Mouse (Mus musculus) gastrocnemius, adult 8-10 months (tissue): ENCODE results near the gene Serpinb8. TPM values are rescaled to one million over a fixed set of nuclear protein-coding genes. Genes with fewer than 3 reads are reported as not detected.

ENCODE experiments used
- DNase-seq, 2 experiments: peaks; one replicate each; pipeline ENCODE4 v3.0.0; 2022; ENCODE audit warnings: low spot score in 2 of 2
- total RNA-seq, 4 experiments: library from RNA; stranded (reverse); gene quantifications; 2 replicates each; pipeline ENCODE4 v1.2.4; 2022

Gene Serpinb8
- 1 to 10 TPM in 3 of 4 experiments, under 1 TPM in 1; 0.82 to 2.0 (median 1.3) TPM for total RNA-seq

DNA sequence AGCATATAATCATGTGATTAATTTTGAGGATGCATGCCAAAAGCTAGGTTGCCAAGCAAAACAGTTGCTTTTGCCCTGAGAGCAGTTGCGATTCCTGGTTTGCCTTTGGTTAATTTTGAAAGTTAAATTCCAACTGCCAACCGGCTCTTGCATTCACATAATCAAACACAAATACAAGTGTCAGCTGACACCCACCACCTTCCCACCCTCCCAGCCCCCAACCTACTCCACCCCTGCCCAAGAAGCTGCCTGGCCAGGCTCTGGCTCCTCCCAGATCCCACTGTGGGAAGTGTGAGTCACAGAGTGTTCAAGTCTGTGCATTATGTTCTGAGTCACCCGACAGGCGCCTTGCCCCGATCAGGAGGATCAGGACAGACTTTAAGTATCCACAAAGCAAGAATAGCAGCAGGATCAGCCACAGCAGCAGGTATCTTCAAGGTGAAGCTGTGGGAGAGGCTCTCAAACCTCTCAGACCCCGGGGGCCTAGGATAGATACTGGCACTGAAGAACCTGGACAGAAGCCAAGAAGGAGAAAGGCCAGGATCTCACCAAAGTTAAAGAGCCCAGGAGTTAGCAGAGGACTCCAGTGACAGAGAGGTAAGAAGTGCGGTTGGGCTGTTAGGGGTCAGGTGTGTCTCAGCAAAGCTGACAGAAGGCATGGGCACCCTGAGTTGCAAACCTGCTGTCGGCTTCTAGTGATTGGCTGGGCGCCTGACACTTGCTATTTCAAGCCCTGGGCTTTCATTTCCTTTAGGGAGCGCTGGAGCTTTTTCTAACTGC is at the start of gene Serpinb8:
TSS of gene Serpinb8 (plus strand) at position 316 of the 780 bp plus-strand sequence.
- DNase-seq, result peak; percentile 12 to 15

DNA sequence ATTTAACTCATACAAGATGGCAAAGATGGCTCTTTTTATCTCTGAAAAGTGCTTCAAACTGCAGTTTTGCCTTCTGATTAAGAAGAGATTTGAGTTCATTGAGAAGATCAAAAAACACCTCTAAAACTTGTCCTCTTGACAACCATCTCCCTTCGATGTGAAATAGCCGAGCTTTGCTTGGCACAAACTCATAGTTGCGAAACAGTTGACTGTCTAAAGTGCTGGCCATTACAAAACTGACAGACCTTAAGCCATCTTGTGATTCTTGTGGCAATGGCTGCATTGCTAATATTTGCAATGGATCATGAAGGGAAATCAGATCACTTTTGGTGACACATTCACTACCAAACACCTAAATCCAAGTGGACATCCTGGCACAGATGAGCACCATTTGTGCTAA is 30.3 kb upstream of the Serpinb8 start:
- DNase-seq, result no peak

- no peak for DNase-seq
Observed at GRCm38 (mm10) chr1:107562110-107562509, 27.7 kb upstream of the Serpinb8 start.

GRCm38 (mm10) chr1:107565644-107566043 is 24.2 kb upstream of the Serpinb8 start:
- no peak for DNase-seq

DNA sequence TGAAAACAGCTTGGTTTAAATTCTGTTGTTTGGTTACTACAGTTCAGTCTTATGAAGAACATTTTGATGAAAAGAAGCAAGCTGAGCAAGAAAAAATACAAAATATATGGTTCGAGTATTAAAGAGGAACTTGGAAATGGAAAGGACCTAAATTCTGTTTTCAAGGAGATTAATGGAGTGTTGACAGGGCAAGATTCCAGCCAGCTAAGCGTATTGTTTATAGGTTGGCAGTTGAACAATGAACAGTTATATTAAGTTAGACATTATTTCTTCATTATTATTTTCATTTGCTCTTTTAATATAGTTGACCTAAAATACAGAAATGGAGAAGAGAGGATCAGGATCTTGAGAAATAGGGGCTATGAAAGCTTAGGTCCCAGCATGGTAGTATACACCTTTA is 13.7 kb upstream of the Serpinb8 start:
- DNase-seq, result no peak

DNA sequence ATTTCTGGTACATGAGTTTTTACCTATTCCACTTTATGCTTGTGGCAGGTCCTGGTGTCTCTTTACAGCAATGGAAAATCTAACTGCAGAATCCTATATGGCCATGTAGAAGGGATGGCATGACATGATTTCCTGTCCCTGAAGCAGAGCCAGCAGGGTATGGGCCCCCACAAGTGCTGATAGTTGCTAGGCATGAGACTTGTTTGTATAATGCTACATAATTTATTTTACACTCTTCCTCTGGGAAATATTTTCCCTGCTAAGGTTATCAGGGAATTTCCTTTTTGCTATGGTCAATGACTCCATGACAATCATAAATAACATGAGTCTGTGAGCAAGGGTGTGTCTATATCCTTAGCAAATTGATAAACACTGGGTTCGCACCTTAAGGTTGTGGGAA is 12.3 kb upstream of the Serpinb8 start:
- DNase-seq, result no peak

- no peak for DNase-seq
Observed at GRCm38 (mm10) chr1:107581220-107581619, 8.6 kb upstream of the Serpinb8 start.

DNA sequence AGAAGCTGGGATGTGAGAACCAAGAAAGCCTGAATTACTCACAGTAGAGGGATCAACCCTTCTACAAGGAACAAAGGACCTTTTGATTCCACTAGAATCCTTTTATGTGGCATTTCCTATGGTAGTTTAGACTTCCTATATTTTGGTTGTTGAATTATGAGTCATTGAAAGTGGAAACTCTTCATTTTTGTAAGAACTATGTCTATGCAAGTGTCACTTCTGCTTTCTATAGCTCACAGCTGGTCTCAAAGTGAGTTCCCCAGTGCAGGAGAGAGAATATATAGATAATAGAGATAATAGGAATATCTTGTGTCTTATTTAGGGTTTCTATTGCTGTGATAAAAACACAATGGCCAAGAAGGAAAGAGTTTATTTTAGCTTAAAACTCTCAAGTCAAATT is 6.9 kb upstream of the Serpinb8 start:
- no peak for DNase-seq

DNA sequence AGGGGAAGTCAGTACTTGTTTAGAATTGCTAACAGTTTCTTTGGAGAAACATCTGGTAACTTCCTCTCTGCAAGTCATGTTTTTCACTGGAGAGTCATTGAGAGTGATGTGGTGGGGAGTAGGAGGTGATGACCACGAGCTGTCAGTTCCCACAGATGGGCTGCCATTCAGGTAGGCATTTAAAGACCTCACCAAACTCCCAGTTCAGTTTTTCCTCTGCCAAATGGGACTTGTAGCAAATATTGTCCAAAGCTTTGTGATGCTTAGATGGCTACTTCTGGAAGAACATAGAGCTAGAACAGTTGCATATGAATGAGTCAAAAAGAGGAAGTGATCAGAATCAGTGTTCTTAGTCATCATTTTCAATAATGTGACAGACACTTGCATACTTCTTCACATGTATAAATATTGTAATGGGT is 5.8 kb upstream of the Serpinb8 start:
- no peak for DNase-seq

- DNase-seq, result no peak
Observed at GRCm38 (mm10) chr1:107584932-107585331, 4.9 kb upstream of the Serpinb8 start.

GRCm38 (mm10) chr1:107586196-107586595 is 3.6 kb upstream of the Serpinb8 start:
- DNase-seq, result no peak

GRCm38 (mm10) chr1:107588206-107588605 is 1.6 kb upstream of the Serpinb8 start:
- DNase-seq, result no peak

- DNase-seq, result no peak
Observed at GRCm38 (mm10) chr1:107588642-107589041, 1.2 kb upstream of the Serpinb8 start.

- DNase-seq, result no peak
Observed at GRCm38 (mm10) chr1:107592644-107593043, 2.8 kb downstream of the Serpinb8 start.

DNA sequence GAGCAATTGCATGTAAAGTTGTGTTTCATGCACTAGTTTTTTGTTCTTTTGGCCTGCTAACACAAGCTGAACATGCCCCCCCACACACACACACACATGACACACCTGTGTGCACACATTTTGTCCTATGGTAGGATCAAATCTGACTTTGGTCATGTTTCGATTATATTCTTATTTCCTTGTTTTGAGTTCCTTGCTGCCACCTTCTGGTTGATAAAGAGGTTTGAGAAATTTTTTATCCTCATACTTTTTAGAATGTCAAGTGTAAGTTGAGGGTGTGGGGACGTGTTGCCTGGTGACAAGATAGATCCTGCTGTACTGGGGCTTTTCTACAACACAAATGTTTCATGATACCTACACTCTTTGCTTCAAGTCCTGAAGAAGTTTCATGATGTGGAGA is 3.7 kb downstream of the Serpinb8 start:
- no peak for DNase-seq

GRCm38 (mm10) chr1:107596874-107597273 is 7.1 kb downstream of the Serpinb8 start:
- no peak for DNase-seq

- no peak for DNase-seq
Observed at GRCm38 (mm10) chr1:107598476-107598875, 8.7 kb downstream of the Serpinb8 start.

GRCm38 (mm10) chr1:107608942-107609341 is 19.1 kb downstream of the Serpinb8 start:
- DNase-seq, result no peak

- no peak for DNase-seq
Observed at GRCm38 (mm10) chr1:107614087-107614486, 24.3 kb downstream of the Serpinb8 start.

- DNase-seq, result no peak
Observed at GRCm38 (mm10) chr1:107622017-107622416, 32.2 kb downstream of the Serpinb8 start.

DNA sequence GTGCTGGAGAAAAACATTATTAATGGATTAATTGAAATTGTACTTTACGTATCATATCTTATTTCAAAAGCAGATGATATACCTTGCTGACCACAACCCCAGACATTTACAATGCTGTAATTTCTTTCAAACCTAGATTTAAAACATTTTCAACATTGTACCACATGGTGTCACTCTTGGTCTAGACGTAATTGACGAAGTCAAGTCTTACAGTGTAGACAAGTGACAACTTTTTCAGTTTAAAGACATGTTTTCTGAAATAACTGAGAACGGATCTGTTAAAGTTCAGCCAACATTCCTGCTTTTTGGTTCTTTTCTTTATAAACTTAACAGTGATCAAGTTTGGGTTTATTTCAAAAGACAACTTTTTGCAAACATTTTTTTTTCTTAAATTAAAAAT is 46.1 kb downstream of the Serpinb8 start:
- DNase-seq, result no peak

- DNase-seq, result no peak
Observed at GRCm38 (mm10) chr1:107638056-107638455, 48.2 kb downstream of the Serpinb8 start.

- DNase-seq, result no peak
Observed at GRCm38 (mm10) chr1:107638459-107638858, 48.7 kb downstream of the Serpinb8 start.
